Mouse (Mus musculus) stomach, embryonic 14.5 days (tissue): ENCODE results near the gene Prickle2. TPM values are rescaled to one million over a fixed set of nuclear protein-coding genes. Genes with fewer than 3 reads are reported as not detected.

Experiments used
- ATAC-seq: fragments of 200-750 bp; cut with Nextera tagmentation; 2 replicates; pipeline ENCODE4 v1.8.0; 2017; ENCODE audit warnings: low read depth, moderate TSS enrichment; ENCODE audit not compliant: insufficient number of reproducible peaks, insufficient read depth, low FRiP score
- H3K27ac ChIP-seq: fragments of 300-500 bp; sonication (generic); 2 replicates; pipeline ENCODE4 v1.5.1; 2014; ENCODE audit warnings: mild to moderate bottlenecking, low read length, moderate library complexity, mixed read lengths
- H3K27me3 ChIP-seq: fragments of 300-500 bp; sonication (generic); 2 replicates; pipeline ENCODE4 v1.6.1; 2014; ENCODE audit warnings: low read length, control low read depth, mixed read lengths; ENCODE audit not compliant: control insufficient read depth, insufficient read depth
- H3K36me3 ChIP-seq: fragments of 300-500 bp; sonication (generic); 2 replicates; pipeline ENCODE4 v1.6.1; 2014; ENCODE audit warnings: mild to moderate bottlenecking, control low read depth, low read length, moderate library complexity, mixed read lengths; ENCODE audit not compliant: control insufficient read depth, insufficient read depth
- H3K4me1 ChIP-seq: fragments of 300-500 bp; sonication (generic); 2 replicates; pipeline ENCODE4 v1.6.1; 2014; ENCODE audit warnings: low read length, control low read depth, mixed read lengths; ENCODE audit not compliant: control insufficient read depth, insufficient read depth
- H3K4me2 ChIP-seq: fragments of 300-500 bp; sonication (generic); replicated peaks from 2 replicates; pipeline ENCODE4 v1.6.1; 2014; ENCODE audit warnings: low read depth, low read length, control low read depth
- H3K4me3 ChIP-seq: fragments of 300-500 bp; sonication (generic); 2 replicates; pipeline ENCODE4 v1.5.1; 2014; ENCODE audit warnings: low read depth, low read length, control low read depth
- H3K9ac ChIP-seq: fragments of 300-500 bp; sonication (generic); replicated peaks from 2 replicates; pipeline ENCODE4 v1.6.1; 2014; ENCODE audit warnings: low read depth, mild to moderate bottlenecking, control low read depth, low read length, moderate library complexity, mixed read lengths
- H3K9me3 ChIP-seq: fragments of 300-500 bp; sonication (generic); 2 replicates; pipeline ENCODE4 v1.6.1; 2016; ENCODE audit warnings: low read depth, low read length, control low read depth; ENCODE audit not compliant: control insufficient read depth
- WGBS: fragments of 180-500 bp; shearing (Covaris S2); extraction: QIAGEN DNeasy Blood & Tissue Kit; methylation state at CpG from one replicate; pipeline ENCODE4 v1.1.7; 2014; 5-methylcytosine and 5-hydroxymethylcytosine counted together
- polyA plus RNA-seq: library from polyadenylated mRNA; unstranded; fragments of >200 nt; fragmentation: Nextera tagmentation; extraction: Ambion mirVana; gene quantifications from 2 replicates; pipeline ENCODE4 v1.2.1, GENCODE M21; 2014

Prickle2 gene
- polyA plus RNA-seq, 1 experiment from 2014 or later, result 13.4 TPM

DNA sequence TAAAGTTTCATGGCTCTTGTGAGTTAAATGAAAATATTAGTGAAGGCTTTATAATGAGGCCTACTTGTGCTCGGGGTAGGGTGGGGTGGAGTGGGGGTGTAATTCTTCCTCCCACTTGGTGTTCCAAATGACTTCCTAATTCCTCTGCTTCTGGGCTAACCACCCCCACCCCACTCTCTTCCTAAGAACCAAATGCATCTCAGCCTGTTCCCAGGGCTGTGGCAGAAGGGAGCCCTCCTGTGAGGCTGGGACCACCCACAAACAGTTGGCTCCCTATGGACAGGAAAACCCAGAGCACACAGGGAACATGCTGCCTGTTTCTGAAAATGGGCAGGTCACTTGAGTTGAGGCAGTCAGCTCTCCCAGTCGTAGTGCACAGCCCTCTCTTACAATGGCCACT, 100.8 kb downstream of the Prickle2 start:
- no peaks in the 10 kb centered on the region; the same call in 1 of the 2 replicates for H3K36me3 ChIP-seq
- H3K4me1 ChIP-seq, result peaks cover 24% of the 10 kb centered on the region
- H3K4me2 ChIP-seq, result no peak overlapping the region
- no peaks in the 10 kb centered on the region for H3K9me3 ChIP-seq
- H3K9ac ChIP-seq, result 0 out of 2 replicates have a peak overlapping the region, but pooled peaks have one; percentile 6
- no peaks in the 10 kb centered on the region for H3K27me3 ChIP-seq
- peak overlapping the region; percentile 74 for H3K27ac ChIP-seq
- no peak overlapping the region for H3K4me3 ChIP-seq
- 19% methylated on average over 2 of the region's 2 CpGs for WGBS
- ATAC-seq, result peak; percentile 42; the same call in 1 of the 2 replicates

DNA sequence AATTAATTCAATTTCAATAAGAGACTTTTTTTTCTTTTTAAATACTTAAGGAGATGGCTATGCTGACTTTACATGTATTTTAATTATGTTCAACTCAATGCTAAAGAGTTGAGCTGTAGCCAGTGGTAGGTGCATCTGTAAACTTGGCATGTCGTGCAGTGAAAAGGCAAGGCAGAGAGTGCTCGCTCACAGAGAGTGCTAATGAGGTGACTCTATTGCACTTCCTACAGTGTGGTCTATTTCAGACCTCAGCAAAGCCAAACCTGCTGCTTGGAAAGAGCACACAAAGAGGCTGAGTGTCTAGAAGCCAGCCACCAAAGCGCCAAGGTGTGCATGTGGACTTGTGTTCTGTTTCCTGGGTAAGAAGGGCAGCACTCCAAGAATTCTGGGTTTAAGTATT, 109.6 kb downstream of the Prickle2 start:
- WGBS, result 87% methylated on average over 3 of the region's 3 CpGs
- Histone ChIP-seq H3K9me3 (no peaks in the 10 kb centered on the region), H3K27me3 (no peaks in the 10 kb centered on the region), H3K4me1 (no peaks in the 10 kb centered on the region), H3K9ac (no peak overlapping the region), H3K4me3 (no peak overlapping the region), H3K36me3 (no peaks in the 10 kb centered on the region), H3K4me2 (no peak overlapping the region), H3K27ac (no peak overlapping the region)
- no peak for ATAC-seq

DNA sequence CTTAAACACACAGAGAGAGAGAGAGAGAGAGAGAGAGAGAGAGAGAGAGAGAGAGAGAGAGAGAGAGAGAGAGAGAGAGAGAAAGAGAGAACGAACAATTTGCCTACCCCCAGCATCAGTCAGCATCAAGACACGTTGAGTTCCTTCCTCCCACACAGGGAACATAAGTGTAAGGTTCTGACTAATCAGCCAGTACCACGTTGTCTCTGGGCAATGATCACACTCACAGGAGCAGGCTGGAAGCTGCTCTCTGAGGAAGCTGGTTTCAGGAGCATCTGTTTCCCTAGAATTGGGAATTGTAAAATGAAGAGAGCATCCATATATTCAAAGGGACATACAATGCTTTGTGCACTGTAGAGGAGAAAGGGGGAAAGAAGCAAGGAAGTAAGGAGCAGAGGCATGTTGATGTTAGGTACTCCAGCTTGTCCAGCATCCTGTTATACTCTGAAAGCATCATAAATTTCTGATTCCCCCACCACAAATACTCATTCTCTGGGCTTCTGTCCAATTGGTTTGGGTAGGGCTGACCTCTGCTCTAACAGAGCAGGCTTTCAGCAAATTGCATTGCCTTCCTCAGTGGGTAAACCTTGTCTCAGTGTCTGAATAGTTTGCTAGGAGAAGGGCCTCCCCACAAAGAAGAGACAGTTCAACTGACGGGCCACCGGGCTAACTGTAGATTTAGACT, 116.4 kb downstream of the Prickle2 start:
- Histone ChIP-seq H3K4me1 (0 out of 2 replicates have a peak, but pooled peaks cover 4% of the 10 kb centered on the region), H3K9ac (no peak overlapping the region), H3K4me3 (no peak overlapping the region), H3K27me3 (no peaks in the 10 kb centered on the region), H3K36me3 (no peaks in the 10 kb centered on the region), H3K9me3 (no peaks in the 10 kb centered on the region), H3K4me2 (no peak overlapping the region), H3K27ac (no peak overlapping the region)
- WGBS, result 70% methylated on average over 5 of the region's 5 CpGs
- no peak for ATAC-seq

DNA sequence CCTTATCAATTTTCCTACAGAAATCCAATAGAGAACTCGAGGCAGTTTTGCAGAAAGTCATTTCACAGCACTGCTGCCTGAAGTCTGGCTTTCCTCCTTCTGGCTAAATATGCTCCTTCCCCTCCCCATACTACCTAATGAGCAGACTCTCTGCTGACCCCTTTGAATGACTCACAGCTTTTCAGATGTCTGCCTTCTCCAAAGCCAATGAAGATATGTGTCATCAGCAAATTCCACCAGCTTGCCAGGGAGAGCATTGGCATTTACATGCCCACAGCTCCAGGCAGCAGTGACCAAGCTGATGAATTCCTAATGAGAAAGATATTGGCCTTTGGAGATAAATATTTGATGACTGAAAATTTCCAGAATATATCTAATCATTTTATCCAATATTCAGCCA, 121.9 kb downstream of the Prickle2 start:
- H3K4me1 ChIP-seq, result no peaks in the 10 kb centered on the region
- ATAC-seq, result no peak
- no peak overlapping the region for H3K9ac ChIP-seq
- no peaks in the 10 kb centered on the region for H3K27me3 ChIP-seq
- H3K27ac ChIP-seq, result no peak overlapping the region
- no peak overlapping the region for H3K4me2 ChIP-seq
- H3K4me3 ChIP-seq, result no peak overlapping the region
- no peaks in the 10 kb centered on the region for H3K9me3 ChIP-seq
- 56% methylated on average over 1 of the region's 1 CpGs for WGBS
- H3K36me3 ChIP-seq, result no peaks in the 10 kb centered on the region

DNA sequence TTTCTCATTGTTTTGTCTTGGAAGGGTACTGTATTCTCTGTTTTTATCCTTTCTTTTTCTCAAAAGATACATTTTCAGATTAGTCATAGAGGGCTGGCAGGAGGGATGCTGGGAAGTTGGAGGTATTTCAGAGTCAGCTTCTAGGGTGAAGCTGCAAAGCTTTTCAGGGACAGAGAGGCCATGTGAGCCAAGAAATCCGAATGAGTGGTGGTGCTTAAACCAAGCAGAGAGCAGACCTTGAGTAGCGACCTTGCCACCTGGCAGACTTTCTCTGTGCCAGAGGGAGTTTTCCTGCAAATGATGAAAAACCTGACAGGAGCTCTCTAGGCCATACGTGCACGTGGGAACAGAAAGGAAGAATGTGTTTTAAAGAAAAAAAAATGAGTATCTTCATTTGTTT, 130.7 kb downstream of the Prickle2 start:
- Histone ChIP-seq H3K9ac (no peak overlapping the region), H3K27me3 (no peaks in the 10 kb centered on the region)

DNA sequence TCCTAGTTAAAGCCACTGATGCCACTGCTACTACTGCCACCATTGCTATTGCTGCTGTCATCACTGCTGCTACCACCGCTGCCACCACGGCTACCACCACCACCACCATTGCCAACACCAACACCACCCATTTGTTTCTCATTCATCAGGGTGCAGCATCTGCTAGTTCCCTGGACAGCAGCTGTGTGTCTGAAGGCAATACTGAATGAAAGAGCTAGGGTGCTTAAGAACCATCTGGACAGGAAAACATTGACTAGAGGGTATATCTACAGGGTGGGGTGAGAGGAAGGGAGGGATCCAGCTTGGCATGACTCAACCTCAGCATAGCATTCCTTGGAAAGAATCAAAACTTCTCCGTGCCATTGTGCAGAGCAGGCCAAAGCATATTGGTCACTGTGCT, 133.8 kb downstream of the Prickle2 start:
- ATAC-seq, result no peak
- H3K9ac ChIP-seq, result no peak overlapping the region
- 86% methylated on average over 3 of the region's 3 CpGs for WGBS
- H3K36me3 ChIP-seq, result no peaks in the 10 kb centered on the region
- H3K4me1 ChIP-seq, result no peaks in the 10 kb centered on the region; the same call in 1 of the 2 replicates
- no peaks in the 10 kb centered on the region for H3K9me3 ChIP-seq
- no peaks in the 10 kb centered on the region for H3K27me3 ChIP-seq
- H3K27ac ChIP-seq, result no peak overlapping the region
- no peak overlapping the region for H3K4me3 ChIP-seq
- H3K4me2 ChIP-seq, result no peak overlapping the region

More for the DNA sequence above, 130.7 kb downstream of the Prickle2 start:
- Histone ChIP-seq H3K4me2 (no peak overlapping the region), H3K36me3 (no peaks in the 10 kb centered on the region), H3K9me3 (no peaks in the 10 kb centered on the region), H3K4me3 (no peak overlapping the region), H3K27ac (no peak overlapping the region), H3K4me1 (no peaks in the 10 kb centered on the region; the same call in 1 of the 2 replicates)
- ATAC-seq, result no peak
- WGBS, result 49% methylated on average over 4 of the region's 4 CpGs

DNA sequence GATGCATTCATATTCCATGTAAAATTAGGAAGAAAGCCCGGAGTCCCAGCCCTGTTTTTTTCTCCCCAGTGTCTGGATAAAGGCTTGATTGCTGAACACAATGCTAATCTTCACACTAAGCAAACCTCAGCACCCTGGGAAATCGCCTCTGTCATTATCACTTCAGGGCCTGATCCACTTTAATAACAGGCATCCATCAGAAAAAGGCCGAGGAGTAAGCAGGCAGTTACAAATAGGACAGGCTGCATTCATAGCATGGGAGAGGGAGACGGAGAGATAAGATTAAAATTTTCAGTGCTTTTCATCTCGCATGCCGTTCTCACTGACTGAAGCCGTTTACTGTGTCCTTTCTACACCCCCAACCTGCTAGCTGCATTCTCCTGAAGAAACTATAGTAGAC, 135.9 kb downstream of the Prickle2 start:
- no peaks in the 10 kb centered on the region for H3K36me3 ChIP-seq
- H3K9ac ChIP-seq, result no peak overlapping the region
- H3K4me3 ChIP-seq, result no peak overlapping the region
- H3K4me1 ChIP-seq, result no peaks in the 10 kb centered on the region; the same call in 1 of the 2 replicates
- no peaks in the 10 kb centered on the region for H3K9me3 ChIP-seq
- 50% methylated on average over 7 of the region's 7 CpGs for WGBS
- H3K27me3 ChIP-seq, result no peaks in the 10 kb centered on the region
- H3K27ac ChIP-seq, result no peak overlapping the region
- no peak for ATAC-seq
- no peak overlapping the region for H3K4me2 ChIP-seq

DNA sequence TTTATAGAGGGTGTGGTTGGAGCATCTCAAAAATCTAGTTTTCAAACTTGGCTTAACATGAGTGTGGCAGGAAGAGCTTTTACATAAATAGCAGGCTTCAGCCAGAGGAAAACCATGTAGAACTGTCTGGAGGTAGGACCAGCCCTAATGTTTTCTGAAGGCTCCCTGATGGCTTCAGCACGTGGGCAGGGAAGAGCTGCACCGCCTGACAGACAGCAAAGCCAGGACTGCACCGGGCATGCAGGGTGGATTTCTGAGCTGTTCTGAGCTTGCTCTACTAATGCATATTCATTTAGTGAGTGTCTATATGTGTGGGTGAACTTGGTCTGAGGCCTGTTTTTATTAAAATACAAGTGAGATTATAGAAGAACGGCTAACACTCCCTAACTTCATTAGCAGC, 136.7 kb downstream of the Prickle2 start:
- no peak for ATAC-seq
- 75% methylated on average over 4 of the region's 4 CpGs for WGBS

DNA sequence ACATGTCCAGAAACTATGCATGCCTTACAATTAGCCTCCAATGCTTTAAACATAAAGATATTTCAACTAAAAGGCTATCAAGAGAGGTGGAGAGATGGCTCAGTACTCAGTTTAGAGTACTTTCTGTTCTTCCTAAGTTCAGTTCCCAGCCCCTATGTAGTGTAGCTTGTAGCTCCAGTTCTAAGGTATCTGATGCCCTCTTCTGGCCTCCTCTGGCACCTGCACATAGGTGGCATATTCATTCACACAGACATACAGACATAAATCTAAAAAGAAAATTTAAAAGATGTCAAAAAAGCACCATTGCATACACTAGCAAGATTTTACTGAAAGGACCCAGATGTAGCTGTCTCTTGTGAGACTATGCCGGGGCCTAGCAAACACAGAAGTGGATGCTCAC, 146.7 kb downstream of the Prickle2 start:
- Histone ChIP-seq H3K4me3 (no peak overlapping the region), H3K27me3 (no peaks in the 10 kb centered on the region), H3K4me2 (no peak overlapping the region), H3K9ac (no peak overlapping the region), H3K4me1 (no peaks in the 10 kb centered on the region), H3K36me3 (no peaks in the 10 kb centered on the region), H3K9me3 (no peaks in the 10 kb centered on the region), H3K27ac (no peak overlapping the region)
- no CpG with 5 or more reads among the region's 1 CpGs for WGBS
- ATAC-seq, result no peak

More for the DNA sequence above, 136.7 kb downstream of the Prickle2 start:
- H3K9ac ChIP-seq, result no peak overlapping the region
- no peaks in the 10 kb centered on the region; the same call in 1 of the 2 replicates for H3K4me1 ChIP-seq
- H3K27ac ChIP-seq, result no peak overlapping the region
- H3K9me3 ChIP-seq, result no peaks in the 10 kb centered on the region
- no peaks in the 10 kb centered on the region for H3K36me3 ChIP-seq
- H3K4me3 ChIP-seq, result no peak overlapping the region
- H3K4me2 ChIP-seq, result no peak overlapping the region
- H3K27me3 ChIP-seq, result no peaks in the 10 kb centered on the region
